Mouse (Mus musculus): ENCODE measurements around the gene Gps2. TPM values are rescaled to one million over a fixed set of nuclear protein-coding genes. Genes with fewer than 3 reads are reported as not detected.

The Gps2 gene
- polyA plus RNA-seq (2015; fragmentation: Nextera tagmentation; extraction: Ambion mirVana): 55.2 and 65.7 TPM in 2 replicates

DNA sequence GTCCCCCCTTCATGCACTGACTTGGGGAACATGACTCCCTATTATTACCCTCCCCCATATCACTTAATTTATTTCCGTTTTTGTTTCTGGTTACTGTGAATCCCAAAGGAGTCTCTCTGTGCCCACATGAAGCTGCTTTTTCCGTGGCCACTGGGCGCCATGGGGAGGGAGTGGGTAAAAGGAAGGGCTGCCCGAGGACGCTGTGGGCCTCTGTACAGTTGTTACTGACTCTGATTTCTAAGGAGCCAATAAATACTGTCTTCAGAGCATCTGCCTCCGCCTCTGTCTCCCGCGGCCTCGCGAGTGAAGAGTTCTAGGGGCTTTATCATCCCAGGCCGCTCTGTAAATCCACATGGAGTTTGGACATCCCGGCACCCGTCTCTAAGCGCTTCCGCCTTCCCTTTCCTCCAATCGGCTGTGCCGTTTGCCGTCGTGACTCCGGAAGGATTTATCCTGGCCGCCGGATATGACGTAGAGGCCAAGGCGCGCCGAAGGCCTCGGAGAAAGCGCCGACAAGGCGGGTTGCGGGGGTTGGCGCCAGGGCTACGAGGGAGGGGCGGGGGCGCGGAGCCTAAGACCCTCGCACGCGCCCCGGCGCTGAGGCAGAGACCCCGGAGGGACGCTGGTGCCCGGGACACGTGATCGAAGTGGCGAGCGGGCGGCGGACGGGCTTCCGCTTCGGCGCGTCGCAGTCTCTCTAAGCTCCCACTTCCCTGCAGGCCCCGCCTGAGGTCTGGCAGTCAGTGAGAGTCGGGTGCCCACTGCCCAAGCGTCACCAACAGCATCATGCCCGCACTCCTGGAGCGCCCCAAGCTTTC lies at the start of gene Gps2:
Gps2 (plus strand) TSS at position 335 of the 818 bp plus-strand sequence.
- peak within 1 kb of the TSS; percentile 86 for H3K4me3 ChIP-seq (ENCODE audit: low read length)
- peaks cover 69% of the 10 kb centered on the region for H3K36me3 ChIP-seq (ENCODE audit: control insufficient read depth, insufficient read depth, low read length)
- peak; percentile 92 for ATAC-seq
- WGBS: 2% methylated on average over 60 of the region's 61 CpGs
- no peaks in the 10 kb centered on the region for H3K9me3 ChIP-seq (ENCODE audit: control insufficient read depth, low read length)
- H3K27me3 ChIP-seq (replicated peaks; ENCODE audit: control insufficient read depth, insufficient read depth, low read length): no peaks in the 10 kb centered on the region
- peaks cover 23% of the 10 kb centered on the region for H3K4me1 ChIP-seq (ENCODE audit: control insufficient read depth, insufficient read depth, low read depth, low read length)
- H3K9ac ChIP-seq (ENCODE audit: low read depth, low read length): peak within 1 kb of the TSS; percentile 89
- H3K4me2 ChIP-seq (ENCODE audit: low read length): peak within 1 kb of the TSS; percentile 99
- peak within 1 kb of the TSS; percentile 88 for H3K27ac ChIP-seq (ENCODE audit: low read depth, low read length)

DNA sequence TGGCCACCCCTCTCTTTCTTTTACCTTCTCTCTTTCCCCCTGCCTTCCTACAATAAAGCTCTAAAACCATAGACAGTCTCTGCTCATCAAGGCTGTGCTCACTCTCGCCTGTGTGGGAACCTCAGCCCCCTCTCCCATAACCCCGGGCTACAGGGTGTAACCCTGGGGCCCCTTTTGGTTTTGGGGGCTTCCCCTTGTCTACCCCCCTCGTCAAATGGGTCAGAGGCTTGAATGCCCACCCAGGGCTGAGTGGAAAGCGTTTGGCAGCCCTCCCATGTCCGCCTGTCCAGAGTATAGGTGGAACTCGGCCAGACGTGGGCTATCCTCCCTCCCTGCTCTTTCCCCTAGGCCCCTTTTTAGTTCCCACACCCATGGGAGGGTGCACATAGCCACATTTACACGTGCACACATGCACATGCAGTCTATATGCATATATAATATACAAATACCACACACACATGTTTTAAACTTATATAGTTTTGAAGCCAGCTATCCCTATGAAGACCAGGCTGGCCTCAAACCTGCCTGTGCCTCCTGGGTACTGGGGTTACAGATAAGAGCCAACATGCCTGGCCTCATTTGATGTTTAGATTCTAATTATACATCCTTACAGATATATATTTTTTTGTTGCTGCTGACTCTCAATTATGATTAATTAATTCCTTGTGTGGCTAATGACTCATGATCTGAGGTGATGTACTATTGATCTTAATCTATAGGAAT lies 49.4 kb upstream of the Gps2 start:
- ATAC-seq: no peak
- WGBS: 50% methylated on average over 8 of the region's 8 CpGs

DNA sequence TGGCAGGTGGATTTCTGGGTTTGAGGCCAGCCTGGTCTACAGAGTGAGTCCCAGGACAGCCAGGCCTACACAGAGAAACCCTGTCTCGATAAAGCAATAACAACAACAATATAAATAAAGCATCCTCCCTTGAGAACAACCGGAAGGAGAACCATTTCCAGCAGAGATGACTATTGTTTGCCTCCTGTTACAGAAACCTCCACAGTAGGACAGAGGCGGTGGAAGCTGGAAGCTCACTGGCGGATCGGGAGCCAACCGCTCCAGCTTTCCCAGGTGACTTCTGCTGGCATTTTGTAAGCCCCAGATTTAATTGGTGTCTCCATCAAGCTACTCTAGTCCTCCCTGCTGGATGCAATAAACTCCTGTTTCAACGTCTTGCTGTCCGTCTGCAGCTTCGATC lies 48.1 kb upstream of the Gps2 start:
- Histone ChIP-seq H3K27ac (ENCODE audit: low read depth, low read length) (no peak overlapping the region), H3K4me3 (ENCODE audit: low read length) (no peak overlapping the region), H3K36me3 (ENCODE audit: control insufficient read depth, insufficient read depth, low read length) (no peaks in the 10 kb centered on the region), H3K9me3 (ENCODE audit: control insufficient read depth, low read length) (no peaks in the 10 kb centered on the region), H3K27me3 (replicated peaks; ENCODE audit: control insufficient read depth, insufficient read depth, low read length) (no peaks in the 10 kb centered on the region; the same call in 1 of the 2 replicates), H3K4me1 (ENCODE audit: control insufficient read depth, insufficient read depth, low read depth, low read length) (no peaks in the 10 kb centered on the region), H3K9ac (ENCODE audit: low read depth, low read length) (no peak overlapping the region), H3K4me2 (ENCODE audit: low read length) (no peak overlapping the region)
- WGBS: 71% methylated on average over 9 of the region's 9 CpGs
- ATAC-seq: no peak

More for the DNA sequence above, 49.4 kb upstream of the Gps2 start:
- Histone ChIP-seq H3K4me1 (ENCODE audit: control insufficient read depth, insufficient read depth, low read depth, low read length) (no peaks in the 10 kb centered on the region), H3K9ac (ENCODE audit: low read depth, low read length) (no peak overlapping the region), H3K27me3 (replicated peaks; ENCODE audit: control insufficient read depth, insufficient read depth, low read length) (no peaks in the 10 kb centered on the region; the same call in 1 of the 2 replicates), H3K9me3 (ENCODE audit: control insufficient read depth, low read length) (no peaks in the 10 kb centered on the region), H3K36me3 (ENCODE audit: control insufficient read depth, insufficient read depth, low read length) (no peaks in the 10 kb centered on the region), H3K27ac (ENCODE audit: low read depth, low read length) (no peak overlapping the region), H3K4me3 (ENCODE audit: low read length) (no peak overlapping the region), H3K4me2 (ENCODE audit: low read length) (no peak overlapping the region)

DNA sequence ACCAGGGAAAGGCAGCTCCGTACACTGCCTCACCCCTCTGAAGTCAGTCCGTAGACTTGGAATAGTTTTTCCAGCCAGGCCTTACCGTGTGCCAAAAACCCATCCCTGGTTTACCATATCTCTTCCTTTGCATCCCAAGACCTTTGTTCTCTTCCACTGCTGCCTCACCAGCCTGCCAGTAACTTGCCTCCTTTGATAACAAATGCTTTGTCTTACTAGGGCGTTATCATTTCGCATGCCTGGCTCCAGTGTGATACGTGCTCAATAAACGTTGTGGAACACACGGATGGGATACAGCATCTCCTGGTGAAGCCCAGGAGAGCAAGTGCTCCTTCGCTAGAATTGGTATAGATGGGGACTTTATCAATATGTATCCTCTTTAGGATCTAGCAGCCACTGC lies 46.4 kb upstream of the Gps2 start:
- no peaks in the 10 kb centered on the region for H3K9me3 ChIP-seq (ENCODE audit: control insufficient read depth, low read length)
- no peak for ATAC-seq
- H3K4me1 ChIP-seq (ENCODE audit: control insufficient read depth, insufficient read depth, low read depth, low read length): no peaks in the 10 kb centered on the region
- H3K9ac ChIP-seq (ENCODE audit: low read depth, low read length): no peak overlapping the region
- 68% methylated on average over 9 of the region's 9 CpGs for WGBS
- H3K4me2 ChIP-seq (ENCODE audit: low read length): no peak overlapping the region
- H3K27me3 ChIP-seq (replicated peaks; ENCODE audit: control insufficient read depth, insufficient read depth, low read length): no peaks in the 10 kb centered on the region; the same call in 1 of the 2 replicates
- H3K4me3 ChIP-seq (ENCODE audit: low read length): no peak overlapping the region
- H3K36me3 ChIP-seq (ENCODE audit: control insufficient read depth, insufficient read depth, low read length): no peaks in the 10 kb centered on the region
- no peak overlapping the region for H3K27ac ChIP-seq (ENCODE audit: low read depth, low read length)

DNA sequence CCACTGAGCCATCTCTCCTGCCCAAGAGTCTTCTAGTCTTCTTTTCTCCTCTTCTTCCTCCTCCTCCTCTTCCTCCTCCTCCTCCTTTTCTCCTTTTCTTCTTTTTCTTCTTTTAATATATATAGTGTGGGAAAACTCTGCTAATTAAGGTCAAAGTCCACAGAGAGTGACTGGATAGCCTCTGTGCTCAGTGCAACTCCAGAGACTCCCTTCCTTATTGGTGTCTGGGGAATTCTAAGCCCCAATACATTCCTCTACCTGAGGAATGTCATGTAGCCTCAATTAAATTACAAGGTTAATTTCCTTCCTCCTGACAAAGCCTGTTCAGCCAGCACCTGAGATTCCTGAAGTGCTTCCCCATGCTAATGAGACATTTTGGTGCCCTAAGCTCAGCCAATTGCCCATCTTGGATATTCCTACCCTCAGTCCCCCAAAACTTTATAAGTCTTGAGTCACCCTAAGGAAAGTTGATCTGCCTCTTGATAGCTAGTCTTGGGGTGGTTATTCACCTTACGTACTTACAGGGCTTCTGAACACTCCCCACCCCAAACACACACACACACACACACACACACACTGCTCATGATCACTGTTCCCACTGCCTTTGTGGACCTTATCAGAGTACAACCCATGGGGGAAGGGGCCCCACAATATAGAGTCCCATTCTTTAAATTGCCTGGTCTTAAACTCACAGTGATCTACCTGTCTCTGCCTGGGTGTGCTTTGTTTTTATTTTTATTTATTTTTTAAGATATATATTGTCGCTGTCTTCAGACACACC lies 43.2 kb upstream of the Gps2 start:
- no peak overlapping the region for H3K4me2 ChIP-seq (ENCODE audit: low read length)
- WGBS: 94% methylated on average over 2 of the region's 2 CpGs
- H3K9ac ChIP-seq (ENCODE audit: low read depth, low read length): no peak overlapping the region
- no peak for ATAC-seq
- H3K9me3 ChIP-seq (ENCODE audit: control insufficient read depth, low read length): no peaks in the 10 kb centered on the region
- H3K4me1 ChIP-seq (ENCODE audit: control insufficient read depth, insufficient read depth, low read depth, low read length): no peaks in the 10 kb centered on the region
- H3K36me3 ChIP-seq (ENCODE audit: control insufficient read depth, insufficient read depth, low read length): no peaks in the 10 kb centered on the region
- no peak overlapping the region for H3K4me3 ChIP-seq (ENCODE audit: low read length)
- no peak overlapping the region for H3K27ac ChIP-seq (ENCODE audit: low read depth, low read length)
- no peaks in the 10 kb centered on the region; the same call in 1 of the 2 replicates for H3K27me3 ChIP-seq (replicated peaks; ENCODE audit: control insufficient read depth, insufficient read depth, low read length)

DNA sequence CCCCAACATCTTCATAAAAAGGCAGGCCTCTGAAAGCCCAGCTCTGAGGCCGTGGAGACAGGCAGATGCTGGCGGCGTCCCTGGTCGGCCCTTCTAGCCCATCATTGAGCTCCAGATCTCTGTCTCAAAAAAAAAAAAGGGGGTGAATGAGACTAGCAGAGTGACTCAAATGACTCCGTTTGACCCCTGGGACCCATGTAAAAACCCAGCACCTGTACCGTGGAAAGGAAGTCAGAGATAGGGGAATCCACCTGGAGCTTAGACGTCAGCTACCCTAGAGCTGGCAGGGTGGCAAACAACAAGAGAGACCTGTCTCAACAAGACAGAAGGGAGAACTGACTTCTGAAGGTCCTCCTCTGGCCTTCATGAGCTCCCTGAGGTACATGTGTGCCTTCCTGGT lies 41.9 kb upstream of the Gps2 start:
- no peaks in the 10 kb centered on the region for H3K36me3 ChIP-seq (ENCODE audit: control insufficient read depth, insufficient read depth, low read length)
- no peaks in the 10 kb centered on the region for H3K4me1 ChIP-seq (ENCODE audit: control insufficient read depth, insufficient read depth, low read depth, low read length)
- no peak overlapping the region for H3K27ac ChIP-seq (ENCODE audit: low read depth, low read length)
- ATAC-seq: no peak
- no peak overlapping the region for H3K4me3 ChIP-seq (ENCODE audit: low read length)
- H3K27me3 ChIP-seq (replicated peaks; ENCODE audit: control insufficient read depth, insufficient read depth, low read length): no peaks in the 10 kb centered on the region; the same call in 1 of the 2 replicates
- no peak overlapping the region for H3K4me2 ChIP-seq (ENCODE audit: low read length)
- no peaks in the 10 kb centered on the region for H3K9me3 ChIP-seq (ENCODE audit: control insufficient read depth, low read length)
- no peak overlapping the region for H3K9ac ChIP-seq (ENCODE audit: low read depth, low read length)
- 92% methylated on average over 7 of the region's 7 CpGs for WGBS

DNA sequence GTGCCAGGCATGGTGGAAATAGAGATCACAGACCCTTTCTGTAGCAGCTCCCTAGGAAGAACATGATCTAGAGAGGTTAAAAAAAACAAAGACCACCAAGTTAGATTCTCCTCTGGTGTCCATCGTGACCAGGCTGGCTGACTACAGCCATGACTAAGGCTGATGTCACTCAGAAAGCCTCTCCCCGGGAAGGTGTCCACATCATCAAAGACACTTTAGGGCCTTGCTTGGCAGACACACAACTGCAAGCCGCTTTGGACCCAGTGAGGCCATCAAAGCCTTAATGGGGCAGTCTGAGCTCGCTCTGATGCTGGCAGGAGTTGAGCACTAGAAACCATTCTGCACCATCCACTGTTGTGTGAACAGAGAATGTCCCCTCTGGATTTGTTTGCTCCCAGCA lies 41.2 kb upstream of the Gps2 start:
- no peaks in the 10 kb centered on the region for H3K9me3 ChIP-seq (ENCODE audit: control insufficient read depth, low read length)
- H3K4me1 ChIP-seq (ENCODE audit: control insufficient read depth, insufficient read depth, low read depth, low read length): peaks cover 3% of the 10 kb centered on the region; the same call in 1 of the 2 replicates
- H3K27ac ChIP-seq (ENCODE audit: low read depth, low read length): no peak overlapping the region
- no peaks in the 10 kb centered on the region for H3K36me3 ChIP-seq (ENCODE audit: control insufficient read depth, insufficient read depth, low read length)
- 80% methylated on average over 4 of the region's 4 CpGs for WGBS
- no peak overlapping the region for H3K9ac ChIP-seq (ENCODE audit: low read depth, low read length)
- no peaks in the 10 kb centered on the region; the same call in 1 of the 2 replicates for H3K27me3 ChIP-seq (replicated peaks; ENCODE audit: control insufficient read depth, insufficient read depth, low read length)
- H3K4me2 ChIP-seq (ENCODE audit: low read length): no peak overlapping the region
- H3K4me3 ChIP-seq (ENCODE audit: low read length): no peak overlapping the region
- no peak for ATAC-seq

DNA sequence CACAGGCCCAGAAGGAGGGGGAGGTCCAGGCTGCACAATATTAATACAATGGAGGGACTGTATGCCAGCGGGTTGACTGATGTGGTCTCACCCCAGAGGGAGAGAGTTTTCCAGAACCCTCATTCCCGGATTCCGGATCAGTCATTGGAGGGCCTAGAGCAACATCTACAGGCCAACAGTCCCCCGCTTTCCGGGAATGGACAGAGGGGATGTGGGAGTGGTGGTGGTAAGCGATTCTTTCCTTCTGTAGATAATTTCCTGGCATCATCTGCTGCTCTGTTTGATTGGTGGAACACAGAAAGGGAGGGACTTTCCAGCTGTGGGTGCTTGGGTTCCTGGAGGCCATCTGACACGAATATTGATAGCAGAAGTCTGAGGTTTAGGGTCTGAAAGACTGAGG lies 37.5 kb upstream of the Gps2 start:
- ATAC-seq: no peak
- Histone ChIP-seq H3K27me3 (replicated peaks; ENCODE audit: control insufficient read depth, insufficient read depth, low read length) (0 out of 2 replicates have a peak, but pooled peaks cover 3% of the 10 kb centered on the region), H3K4me2 (ENCODE audit: low read length) (no peak overlapping the region), H3K4me1 (ENCODE audit: control insufficient read depth, insufficient read depth, low read depth, low read length) (peaks cover 3% of the 10 kb centered on the region), H3K4me3 (ENCODE audit: low read length) (no peak overlapping the region), H3K36me3 (ENCODE audit: control insufficient read depth, insufficient read depth, low read length) (no peaks in the 10 kb centered on the region), H3K27ac (ENCODE audit: low read depth, low read length) (no peak overlapping the region), H3K9ac (ENCODE audit: low read depth, low read length) (no peak overlapping the region), H3K9me3 (ENCODE audit: control insufficient read depth, low read length) (no peaks in the 10 kb centered on the region)
- WGBS: 68% methylated on average over 7 of the region's 7 CpGs

Data from hindbrain, embryonic 16.5 days (tissue).